Mouse (Mus musculus) lung, adult 2 months (tissue): ENCODE data around the gene Gm20388. TPM values are rescaled to one million over a fixed set of nuclear protein-coding genes. Genes with fewer than 3 reads are reported as not detected.

Experiments
- DNase-seq: peaks from one replicate; pipeline ENCODE4 v3.0.0; 2022
- H3K4me1 ChIP-seq: fragments of 200-500 bp; 2 replicates; pipeline ENCODE4 v1.6.1; 2011; ENCODE audit warnings: low read length; ENCODE audit not compliant: control insufficient read depth, insufficient read depth
- H3K4me3 ChIP-seq: fragments of 200-500 bp; replicated peaks from 2 replicates; pipeline ENCODE3; 2011; ENCODE audit warnings: low read depth, mild to moderate bottlenecking, control low read depth, low read length; ENCODE audit errors: extremely low read depth
- CTCF ChIP-seq: fragments of 200-500 bp; IDR thresholded peaks from 2 replicates; pipeline ENCODE4 v1.5.1; 2011; ENCODE audit warnings: mild to moderate bottlenecking, low read length, control low read depth; ENCODE audit not compliant: insufficient read depth
- POLR2A ChIP-seq: fragments of 200-500 bp; IDR thresholded peaks from 2 replicates; pipeline ENCODE4 v1.6.1; 2011; ENCODE audit warnings: low read depth, mild to moderate bottlenecking, control low read depth, low read length, borderline replicate concordance; ENCODE audit errors: extremely low read depth
- WGBS: fragments of 180-500 bp; shearing (Covaris S2); methylation state at CpG from one replicate; pipeline ENCODE4 v1.1.7; 2018; 5-methylcytosine and 5-hydroxymethylcytosine counted together
- polyA plus RNA-seq: library from polyadenylated mRNA; depleted of rRNA; stranded (reverse); fragments of >200 nt; gene quantifications from 2 replicates; pipeline ENCODE4 v1.2.3, GENCODE M21; 2012

The Gm20388 gene
- polyA plus RNA-seq, 1 experiment, result 67.8 TPM

DNA sequence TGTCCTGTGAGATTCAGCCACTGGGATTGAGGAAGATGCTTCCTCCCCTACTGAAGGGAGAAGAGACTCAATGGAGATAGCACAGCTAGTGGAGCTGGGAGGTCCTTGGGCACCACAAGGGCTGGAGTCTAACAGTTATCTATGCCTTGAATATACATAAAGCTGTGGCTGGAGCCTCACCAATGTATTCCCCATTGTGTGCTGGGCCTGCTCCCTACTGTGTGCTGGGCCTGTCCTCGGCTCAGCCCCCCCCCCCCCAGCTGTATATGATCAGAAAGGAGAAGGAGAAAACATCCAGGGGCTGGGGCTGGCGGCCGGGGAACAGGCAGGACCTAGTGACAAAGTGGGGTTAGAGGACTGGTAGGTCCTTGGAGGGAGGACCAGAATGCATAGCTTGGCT lies 2824.5 kb downstream of the Gm20388 start:
- DNase-seq, result no peak
- Histone ChIP-seq H3K4me1 (no peaks in the 10 kb centered on the region), H3K4me3 (no peak overlapping the region)
- no peak for TF ChIP-seq POLR2A
- no peak for TF ChIP-seq CTCF
- 69% methylated on average over 3 of the region's 3 CpGs for WGBS

DNA sequence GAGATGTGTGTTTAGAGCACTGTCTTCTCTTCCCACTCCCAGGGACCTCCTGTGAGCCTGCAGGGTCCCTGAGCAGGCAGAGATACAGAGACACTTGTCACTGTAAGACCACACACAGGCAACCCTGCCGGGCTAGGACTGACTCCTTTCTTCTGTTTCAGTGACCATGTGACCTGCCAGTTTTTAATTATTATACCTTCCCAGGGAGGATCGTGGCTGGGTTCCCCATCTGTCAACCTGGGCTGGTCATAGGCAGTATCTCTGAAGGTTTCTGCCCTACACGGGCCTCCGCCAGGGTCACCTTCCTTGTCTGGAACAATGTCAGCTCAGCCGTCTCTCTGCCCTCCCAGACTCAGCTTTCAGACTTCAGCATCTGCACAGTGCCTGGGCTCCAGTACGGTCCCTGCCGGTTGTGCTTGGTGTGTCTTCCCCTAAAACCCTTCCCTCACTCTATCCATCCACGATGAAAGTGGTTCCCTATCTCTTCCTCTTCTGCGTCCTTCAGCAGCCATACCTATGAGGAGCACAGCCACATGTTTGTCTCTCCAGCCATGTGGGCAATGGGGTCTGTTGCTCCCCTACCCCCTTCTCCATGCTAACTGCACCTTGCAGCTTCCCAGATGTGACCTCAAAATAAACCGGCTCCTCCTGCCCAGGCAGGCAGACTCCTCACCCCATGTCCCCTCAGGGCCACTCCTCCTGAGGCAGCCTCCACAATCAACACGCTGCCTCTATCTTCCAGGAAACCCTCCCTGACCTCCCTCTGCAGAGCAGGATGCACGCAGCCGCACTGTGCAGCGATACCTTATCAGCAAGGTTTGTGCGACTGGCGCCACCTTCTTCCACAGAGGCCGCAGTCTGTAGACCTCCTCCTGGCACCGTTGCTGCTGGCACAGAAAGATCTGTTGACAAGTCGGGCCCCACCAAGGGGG lies 2825.2 kb downstream of the Gm20388 start:
- TF ChIP-seq CTCF, result no peak
- TF ChIP-seq POLR2A, result no peak
- 35% methylated on average over 19 of the region's 19 CpGs for WGBS
- Histone ChIP-seq H3K4me3 (no peak overlapping the region), H3K4me1 (no peaks in the 10 kb centered on the region)
- DNase-seq, result no peak

DNA sequence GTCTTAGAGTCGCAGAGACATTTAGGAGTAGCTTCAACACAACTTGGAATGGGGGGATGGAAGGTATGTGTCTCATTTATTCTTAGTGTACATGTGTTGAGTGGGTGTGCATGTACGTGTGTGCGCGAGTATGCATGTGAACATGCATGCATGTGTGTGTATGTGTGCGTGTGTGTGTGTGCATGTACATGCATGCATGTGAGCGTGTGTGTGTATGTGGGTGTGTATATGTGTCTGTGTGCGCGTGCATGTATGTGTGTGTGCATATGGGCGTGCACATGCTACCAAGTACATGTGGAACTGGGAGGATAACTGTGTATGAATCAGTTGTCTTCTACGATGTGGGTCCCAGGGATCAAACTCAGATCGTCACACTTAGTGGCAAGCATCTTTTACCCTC lies 2826.0 kb downstream of the Gm20388 start:
- Histone ChIP-seq H3K4me1 (no peaks in the 10 kb centered on the region), H3K4me3 (no peak overlapping the region)
- TF ChIP-seq POLR2A (no peak), CTCF (no peak)
- no peak for DNase-seq
- 91% methylated on average over 11 of the region's 11 CpGs for WGBS

DNA sequence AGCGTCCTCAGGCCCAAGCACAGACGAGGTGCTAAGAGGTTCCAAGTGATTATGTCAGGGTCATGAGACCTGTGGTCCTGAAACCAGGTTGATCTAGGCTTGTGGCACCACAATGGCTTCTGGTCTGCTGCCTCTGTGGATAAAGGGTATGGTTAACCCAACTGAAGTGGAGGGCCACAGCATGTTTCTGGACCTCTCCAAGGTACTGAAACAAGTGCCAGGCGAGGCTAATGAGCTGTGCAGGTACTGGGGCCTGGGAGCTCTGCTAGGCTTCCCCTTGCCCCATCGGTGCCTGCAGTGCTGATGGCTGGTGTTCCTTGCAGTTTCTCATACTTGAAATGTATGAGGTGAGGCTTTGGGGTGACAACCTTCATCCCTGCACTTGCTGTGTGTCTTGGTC lies 2826.4 kb downstream of the Gm20388 start:
- WGBS, result 51% methylated on average over 4 of the region's 4 CpGs
- no peaks in the 10 kb centered on the region for H3K4me1 ChIP-seq
- no peak overlapping the region for H3K4me3 ChIP-seq
- no peak for DNase-seq
- TF ChIP-seq CTCF (no peak), POLR2A (no peak)

DNA sequence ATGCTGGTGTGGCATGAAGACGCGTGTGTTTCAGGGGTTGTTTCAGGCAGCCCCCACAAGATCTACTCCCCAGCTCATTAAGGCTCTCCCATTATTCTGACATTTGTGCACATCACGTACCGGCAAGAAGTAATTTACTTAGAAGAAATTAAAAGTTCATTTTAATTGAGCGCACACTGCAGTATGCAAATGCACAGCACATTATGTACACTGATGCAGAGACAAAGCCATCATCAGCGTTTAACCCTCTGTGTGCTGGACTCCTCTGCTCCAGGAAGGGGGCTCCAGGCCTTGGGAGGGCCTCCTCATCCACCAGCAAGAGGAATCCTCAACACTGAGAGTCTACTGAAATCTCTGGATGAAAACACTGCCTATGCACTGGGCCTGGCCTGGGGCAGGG lies 2827.2 kb downstream of the Gm20388 start:
- TF ChIP-seq POLR2A, result no peak
- TF ChIP-seq CTCF, result no peak
- Histone ChIP-seq H3K4me1 (no peaks in the 10 kb centered on the region), H3K4me3 (no peak overlapping the region)
- 89% methylated on average over 6 of the region's 6 CpGs for WGBS
- no peak for DNase-seq

DNA sequence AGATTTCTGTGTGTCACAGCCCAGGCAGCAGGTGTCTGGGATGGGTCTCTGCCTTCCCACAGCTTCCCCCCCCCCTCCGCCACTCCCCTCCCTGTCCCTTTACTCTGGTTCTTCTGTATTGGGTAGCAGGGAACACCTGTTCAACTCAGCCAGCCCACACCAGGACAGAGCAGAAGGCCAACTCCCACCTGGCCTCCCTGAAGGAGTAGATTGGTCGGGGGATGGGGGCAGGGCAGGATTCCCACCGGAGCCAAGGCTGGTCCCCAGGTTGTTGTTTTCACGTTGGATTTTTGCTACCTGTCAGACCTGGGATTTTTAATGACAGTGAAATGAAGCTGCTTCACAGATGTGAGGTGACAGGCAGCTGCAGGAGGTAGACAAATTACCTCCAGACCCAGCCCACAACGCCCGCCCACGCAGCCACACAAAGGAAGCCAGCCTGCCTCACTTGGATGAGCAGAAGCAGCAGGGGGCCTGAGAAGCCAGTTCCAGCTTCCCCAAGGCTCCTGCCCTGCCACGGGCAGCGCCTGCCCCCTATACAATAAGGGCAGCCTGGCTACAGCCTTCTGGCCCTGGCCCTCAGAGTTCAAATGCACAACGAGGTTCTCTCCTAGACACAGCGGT lies 2828.6 kb downstream of the Gm20388 start:
- WGBS, result 25% methylated on average over 11 of the region's 11 CpGs
- no peak for DNase-seq

DNA sequence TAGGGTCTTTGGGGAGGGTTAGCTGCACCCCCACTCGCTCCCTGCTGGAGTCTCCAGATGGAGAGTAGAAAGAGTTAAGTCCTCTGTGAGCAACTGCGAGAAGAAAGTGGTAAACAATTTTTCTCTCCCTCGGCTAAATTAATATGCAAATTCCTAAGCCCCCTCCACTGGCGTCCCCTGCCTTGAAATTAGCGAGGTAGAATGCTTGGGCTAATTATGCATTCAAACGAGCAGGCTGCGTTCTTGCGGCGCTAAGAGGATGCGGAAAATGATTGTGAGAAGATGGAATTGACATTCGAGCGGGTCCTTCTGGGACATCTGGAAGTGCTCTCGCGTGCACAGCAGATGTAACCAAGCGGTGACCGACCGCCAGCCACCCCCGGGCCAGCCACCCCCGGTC lies 2831.8 kb downstream of the Gm20388 start:
- no peak for TF ChIP-seq CTCF
- TF ChIP-seq POLR2A, result no peak
- Histone ChIP-seq H3K4me1 (no peaks in the 10 kb centered on the region), H3K4me3 (no peak overlapping the region)
- WGBS, result 36% methylated on average over 19 of the region's 19 CpGs
- no peak for DNase-seq

More for the DNA sequence above, 2828.6 kb downstream of the Gm20388 start:
- Histone ChIP-seq H3K4me3 (no peak overlapping the region), H3K4me1 (no peaks in the 10 kb centered on the region)
- TF ChIP-seq CTCF (no peak), POLR2A (no peak)

DNA sequence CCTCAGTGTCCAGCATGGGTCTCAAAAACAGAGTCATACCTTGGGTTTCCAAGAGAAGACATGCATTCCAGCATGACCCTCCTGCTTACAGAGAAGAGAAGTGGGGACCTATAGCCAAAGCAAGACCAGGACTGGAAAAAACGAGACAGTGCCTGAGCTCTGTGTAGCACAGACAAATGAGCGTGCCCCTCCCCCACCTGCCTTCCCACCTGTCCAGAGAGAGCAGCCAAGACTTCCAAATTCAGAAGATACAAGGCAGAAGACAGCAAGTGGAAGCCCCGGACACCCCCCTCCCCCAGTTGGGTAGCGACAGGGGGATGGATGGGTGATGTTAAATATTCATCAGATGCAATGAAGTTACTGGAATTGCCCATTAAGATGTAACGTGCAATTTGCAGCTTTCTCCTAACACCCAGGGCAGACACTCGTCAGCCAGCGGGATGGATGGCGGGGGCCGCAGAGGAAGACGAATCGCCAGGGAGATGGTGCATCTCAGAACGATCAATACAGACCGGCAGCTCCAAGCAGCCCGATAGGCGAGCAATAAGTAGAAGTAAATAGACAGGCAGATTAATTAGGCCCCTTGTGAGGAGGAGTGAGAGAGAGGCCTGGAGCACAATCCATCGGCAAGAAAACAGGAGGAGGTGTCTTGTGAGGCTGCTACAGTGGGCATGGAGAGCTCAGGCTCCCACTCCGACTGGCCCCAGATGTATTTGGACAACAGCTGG lies 2834.5 kb downstream of the Gm20388 start:
- TF ChIP-seq CTCF (no peak), POLR2A (no peak)
- no peak for DNase-seq
- Histone ChIP-seq H3K4me1 (no peaks in the 10 kb centered on the region), H3K4me3 (no peak overlapping the region)
- 33% methylated on average over 17 of the region's 17 CpGs for WGBS

DNA sequence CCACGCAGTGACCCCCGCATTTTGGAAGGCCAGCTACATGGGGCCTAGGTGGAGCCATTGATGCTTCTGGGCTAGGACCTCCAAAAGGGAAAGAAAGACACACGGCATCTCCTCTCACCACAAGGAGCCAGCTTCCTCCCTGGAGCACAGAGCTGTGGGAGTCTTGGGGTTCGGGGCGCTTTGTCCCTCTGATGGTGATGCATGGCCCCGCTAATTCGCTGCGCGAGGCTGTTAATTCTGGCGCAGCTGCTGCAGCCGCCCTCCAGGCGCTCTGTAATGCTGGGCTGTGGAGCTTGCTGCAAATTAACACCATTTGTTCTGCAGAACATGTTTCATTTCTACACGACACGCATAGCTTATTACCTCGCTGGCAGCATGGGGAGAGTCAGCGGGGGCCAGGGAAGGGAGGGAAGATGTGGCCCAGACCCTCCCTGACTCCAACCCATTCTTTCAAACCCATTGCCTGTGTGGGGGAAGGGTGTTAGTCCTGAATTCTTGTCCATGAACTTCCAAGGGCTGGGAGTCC lies 2835.2 kb downstream of the Gm20388 start:
- WGBS, result 37% methylated on average over 16 of the region's 16 CpGs
- DNase-seq, result no peak
- no peak overlapping the region for H3K4me3 ChIP-seq
- no peak for TF ChIP-seq CTCF
- no peak for TF ChIP-seq POLR2A
- H3K4me1 ChIP-seq, result no peaks in the 10 kb centered on the region

DNA sequence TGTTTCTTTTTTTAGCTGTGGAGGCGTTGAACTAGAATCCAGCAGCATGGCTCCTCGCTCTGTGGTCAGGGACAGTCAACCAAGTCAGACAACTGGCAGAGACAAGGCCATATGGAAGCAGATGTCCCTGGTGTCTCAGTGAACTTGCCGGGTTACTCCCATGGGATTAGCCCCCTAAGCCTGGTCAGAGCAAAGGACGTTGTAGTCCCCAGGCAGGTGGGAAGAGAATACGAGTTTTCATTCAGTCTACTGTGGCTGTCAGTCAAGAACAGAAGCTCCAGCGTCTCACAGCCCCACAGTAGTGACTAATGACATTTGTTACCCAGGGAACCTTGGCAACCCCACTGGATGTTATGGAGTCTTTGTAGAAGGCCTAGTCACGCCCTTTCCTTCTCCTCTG lies 2835.8 kb downstream of the Gm20388 start:
- WGBS, result 58% methylated on average over 7 of the region's 7 CpGs
- no peak for DNase-seq
- no peak for TF ChIP-seq CTCF
- TF ChIP-seq POLR2A, result no peak
- no peak overlapping the region for H3K4me3 ChIP-seq
- no peaks in the 10 kb centered on the region for H3K4me1 ChIP-seq
